Mouse (Mus musculus): ENCODE results near the gene Slc4a2.

Gene Slc4a2

GRCm38 (mm10) chr5:24426556-24427284 lies 3.1 kb downstream of the Slc4a2 start:
- no peak for DNase-seq (ENCODE audit: low spot score in 2 of 2)

GRCm38 (mm10) chr5:24427285-24427633 lies 3.6 kb downstream of the Slc4a2 start:
- no peak for DNase-seq (ENCODE audit: low spot score in 2 of 2)

- DNase-seq (ENCODE audit: low spot score in 2 of 2), result no peak
These were observed 4.4 kb downstream of the Slc4a2 start for GRCm38 (mm10) chr5:24427981-24428402.

- DNase-seq (ENCODE audit: low spot score in 2 of 2), result no peak
These were observed 5.0 kb downstream of the Slc4a2 start for GRCm38 (mm10) chr5:24428596-24428995.

- no peak for DNase-seq (ENCODE audit: low spot score in 2 of 2)
These were observed 10.4 kb downstream of the Slc4a2 start for GRCm38 (mm10) chr5:24433993-24434392.

GRCm38 (mm10) chr5:24441187-24441586 lies 17.6 kb downstream of the Slc4a2 start:
- no peak for DNase-seq (ENCODE audit: low spot score in 2 of 2)

GRCm38 (mm10) chr5:24442029-24442428 lies 18.4 kb downstream of the Slc4a2 start:
- DNase-seq (ENCODE audit: low spot score in 2 of 2), result no peak

GRCm38 (mm10) chr5:24443204-24443603 lies 19.6 kb downstream of the Slc4a2 start:
- DNase-seq (ENCODE audit: low spot score in 2 of 2), result no peak

- DNase-seq (ENCODE audit: low spot score in 2 of 2), result no peak
These were observed 20.3 kb downstream of the Slc4a2 start for GRCm38 (mm10) chr5:24443927-24444326.

GRCm38 (mm10) chr5:24444746-24445427 lies 21.2 kb downstream of the Slc4a2 start, which contains the start of gene Fastk:
Gene Fastk (minus strand): TSS chr5:24445287.
- peak; percentile 85 to 89 for DNase-seq (ENCODE audit: low spot score in 2 of 2)

- DNase-seq (ENCODE audit: low spot score in 2 of 2), result no peak
These were observed 21.9 kb downstream of the Slc4a2 start for GRCm38 (mm10) chr5:24445428-24446080.

GRCm38 (mm10) chr5:24446630-24447029 lies 23.0 kb downstream of the Slc4a2 start:
- no peak for DNase-seq (ENCODE audit: low spot score in 2 of 2)

- peak; percentile 70 to 76 for DNase-seq (ENCODE audit: low spot score in 2 of 2)
These were observed 24.1 kb downstream of the Slc4a2 start, which contains the start of gene Tmub1 for GRCm38 (mm10) chr5:24447624-24448298. Gene Tmub1 (minus strand): TSS chr5:24447854.

GRCm38 (mm10) chr5:24451264-24452029 lies 27.8 kb downstream of the Slc4a2 start:
- peak; percentile 66 to 74 for DNase-seq (ENCODE audit: low spot score in 2 of 2)

GRCm38 (mm10) chr5:24452030-24452690 lies 28.5 kb downstream of the Slc4a2 start, which contains the start of gene Agap3:
Gene Agap3 (plus strand): TSS chr5:24452177.
- DNase-seq (ENCODE audit: low spot score in 2 of 2), result no peak

- DNase-seq (ENCODE audit: low spot score in 2 of 2), result peak in 1 of 2 experiments; percentile 34
These were observed 29.1 kb downstream of the Slc4a2 start for GRCm38 (mm10) chr5:24452691-24453233.

GRCm38 (mm10) chr5:24453283-24453984 lies 29.8 kb downstream of the Slc4a2 start:
- no peak for DNase-seq (ENCODE audit: low spot score in 2 of 2)

GRCm38 (mm10) chr5:24453985-24454303 lies 30.3 kb downstream of the Slc4a2 start:
- DNase-seq (ENCODE audit: low spot score in 2 of 2), result no peak

- DNase-seq (ENCODE audit: low spot score in 2 of 2), result no peak
These were observed 31.4 kb downstream of the Slc4a2 start for GRCm38 (mm10) chr5:24455076-24455475.

- no peak for DNase-seq (ENCODE audit: low spot score in 2 of 2)
These were observed 32.0 kb downstream of the Slc4a2 start for GRCm38 (mm10) chr5:24455613-24456012.
